Mouse (Mus musculus): ENCODE data around the gene Zfp13.
"Not testable (repeated sequence)": the region's sequence is repeated elsewhere in the genome, so short reads cannot be mapped to it uniquely, and the experiment has no call there.

DNA sequence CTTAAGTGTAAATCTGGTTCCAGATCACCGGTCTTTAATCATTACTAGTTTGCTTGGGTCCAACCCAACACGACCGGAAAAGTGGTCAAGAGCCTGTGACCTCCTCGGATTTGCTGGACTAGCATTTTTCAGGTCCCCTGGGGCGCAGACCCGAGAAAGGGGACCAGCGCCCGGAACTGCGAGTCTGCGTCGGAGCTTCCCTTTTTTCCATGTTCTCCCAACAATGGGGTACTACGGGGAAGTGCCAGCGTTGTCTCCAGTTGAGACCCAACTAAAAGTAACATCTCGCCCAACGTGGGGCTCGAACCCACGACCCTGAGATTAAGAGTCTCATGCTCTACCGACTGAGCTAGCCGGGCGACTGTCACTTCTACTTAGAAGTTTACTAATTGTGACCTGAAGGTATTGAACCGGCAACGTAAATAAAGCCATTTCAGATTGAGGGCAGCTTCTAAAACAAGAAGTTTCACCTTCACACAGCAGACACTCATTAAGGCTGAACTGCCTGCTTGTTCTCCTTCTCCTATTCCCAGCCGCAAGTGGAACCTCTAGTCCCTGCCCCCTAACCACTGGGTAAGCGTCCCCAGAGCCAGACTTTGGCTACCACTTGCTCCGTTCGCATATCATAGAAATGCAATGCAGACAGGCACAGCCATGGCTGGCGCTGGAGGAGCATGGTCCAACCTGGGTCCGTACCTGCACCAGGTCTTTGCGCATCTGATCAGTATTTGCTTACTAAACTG lies 64.1 kb downstream of the Zfp13 start:
- not testable (repeated sequence) for TF ChIP-seq CTCF, EP300 (IDR thresholded peaks at IDR 0.05; ENCODE audit: low read depth)
